Mouse (Mus musculus) embryonic stem cell, embryonic (primary cell): ENCODE measurements around the gene Mcur1.

ENCODE experiments used
- CTCF ChIA-PET, 4 experiments: fragments of 300-600 bp in 2 of 4; fragments of 350-600 bp in 2 of 4; sonication (Branson Sonifier 250); formaldehyde crosslinking; loops; one replicate each; lab custom pipeline; 2022; ENCODE audit warnings: inconsistent platforms in 2 of 4; lab: Charles Lee
- POLR2A ChIA-PET, 4 experiments: fragments of 300-600 bp in 2 of 4; fragments of 350-600 bp in 2 of 4; sonication (Branson Sonifier 250); formaldehyde crosslinking; loops; one replicate each; lab custom pipeline; 2022; ENCODE audit warnings: antibody characterized with exemption in 4 of 4, inconsistent platforms in 1 of 4; lab: Charles Lee

Gene Mcur1

DNA sequence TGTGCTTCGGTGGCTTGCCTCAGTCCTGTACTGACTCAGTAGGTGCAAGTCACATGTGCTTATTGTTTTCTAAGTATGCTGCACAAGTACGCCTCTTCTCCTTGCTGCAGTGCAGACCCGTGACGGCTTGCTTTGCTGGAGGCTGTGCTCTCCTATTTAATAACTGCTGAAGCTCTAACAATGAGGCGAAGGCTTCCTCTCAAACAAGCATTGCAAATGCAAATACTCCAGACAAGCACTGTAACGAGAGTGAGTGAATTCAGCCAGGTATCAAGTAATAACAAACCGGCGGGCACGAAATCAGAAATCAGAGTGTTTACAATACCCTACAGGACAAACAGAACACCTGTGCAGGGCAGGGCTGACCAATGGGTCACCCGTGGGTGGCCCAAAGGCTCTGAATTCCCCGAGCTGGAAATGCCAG lies 66.9 kb downstream of the Mcur1 start:
- POLR2A ChIA-PET = interaction anchor here in 2 of 4 experiments (0.5 to 3.7 kb wide), 4 partner anchors 8 to 21 kb away, joined by 3 to 15 read pairs (median 4); no protein-coding TSS in a partner anchor
- CTCF ChIA-PET = interaction anchor here in 2 of 4 experiments (0.5 to 0.6 kb wide), 2 partner anchors 185 to 223 kb away, joined by 3 to 5 read pairs; no protein-coding TSS in a partner anchor
